Mouse (Mus musculus): Measurements from ENCODE around the gene Dysf.

- TF ChIP-seq CTCF (IDR thresholded peaks at IDR 0.05; ENCODE audit: borderline replicate concordance, insufficient read depth, low read depth, low read length): no peak
- TF ChIP-seq POLR2A (IDR thresholded peaks at IDR 0.05; ENCODE audit: borderline replicate concordance, insufficient read depth, low read length): no peak
Observed at GRCm38 (mm10) chr6:84119731-84120530, 111.5 kb downstream of the Dysf start.
